In genomic region chr1:191185761-191186385, GRCm38 (mm10) we compare ENCODE assay signal across 8 mouse cellular contexts. TPM values are rescaled to one million over a fixed set of nuclear protein-coding genes. Genes with fewer than 3 reads are reported as not detected.
DNase-seq lines count a peak whose midpoint lies in the region; ATAC-seq and TF ChIP-seq lines count a peak whose summit lies in the region.

No protein-coding gene starts in this region.

- peaks cover 0 to 2% of the 10 kb centered on the region in 2 experiments for H3K36me3 ChIP-seq in CH12.LX (replicated peaks in 1 of 2; ENCODE audit: control insufficient read depth in 1 of 2, insufficient read depth in 1 of 2, low read length in 1 of 2)
- no peaks in the 10 kb centered on the region for H3K36me3 ChIP-seq in limb, embryonic 15.5 days

- peak; percentile 65 for TF ChIP-seq EP300 in CH12.LX (IDR thresholded peaks at IDR 0.05; ENCODE audit: low read length)

- no peak for ATAC-seq in limb, embryonic 15.5 days (ENCODE audit: insufficient number of reproducible peaks, low FRiP score, low TSS enrichment, low read depth)

- intact Hi-C loops in heart, postnatal 14 days (cut with DNase I), result loop anchor here (2.0 kb wide), 1 partner anchor 37 kb away; no protein-coding TSS in a partner anchor

- peak; percentile 37; the same call in 1 of the 2 replicates for TF ChIP-seq POLR2A in CH12.LX (IDR thresholded peaks at IDR 0.05; ENCODE audit: low read depth, low read length)

- peaks cover 19% of the 10 kb centered on the region for H3K9me3 ChIP-seq in CH12.LX (replicated peaks; ENCODE audit: low read length)
- no peaks in the 10 kb centered on the region for H3K9me3 ChIP-seq in limb, embryonic 15.5 days

- dilution Hi-C loops in CH12.LX (cut with MboI; ENCODE audit: extremely low pct_ligation_motif_present, extremely low pct_unique_long_range_greater_than_20kb, low sequenced_read_pairs), result no loop called here

- in situ Hi-C loops in CH12.LX (cut with MboI; ENCODE audit: low pct_ligation_motif_present, low pct_unique_long_range_greater_than_20kb, low sequenced_read_pairs), result loop anchor here (10.0 kb wide), 1 partner anchor 91 kb away; the partner anchor contains the start of gene Batf3

- peak; percentile 87 for DNase-seq in CH12.LX (ENCODE audit: extremely low read depth)
- DNase-seq in embryo, embryonic 9.5 days (ENCODE audit: extremely low spot score), result peak; percentile 56
- peak; percentile 32 to 37 for DNase-seq in heart, postnatal 14 days
- peak; percentile 58 for DNase-seq in neural tube, embryonic 10.5 days (ENCODE audit: extremely low spot score, low spot score)
- no peak for DNase-seq in spleen, postnatal 10 days (ENCODE audit: low spot score in 2 of 2)
- no peak for DNase-seq in cerebellum, adult 8-10 months
- no peak for DNase-seq in frontal cortex, postnatal 25 days (ENCODE audit: low spot score in 2 of 2)

- peak overlapping the region; percentile 85 for H3K27ac ChIP-seq in CH12.LX (ENCODE audit: insufficient read depth, low read depth)
- H3K27ac ChIP-seq in limb, embryonic 15.5 days, result peak overlapping the region; percentile 38; the same call in 1 of the 2 replicates

- H3K4me2 ChIP-seq in CH12.LX (ENCODE audit: insufficient read depth, low read depth, poor library complexity, severe bottlenecking), result peak overlapping the region; percentile 38
- H3K4me2 ChIP-seq in limb, embryonic 15.5 days, result peak overlapping the region; percentile 99

- H3K9ac ChIP-seq in CH12.LX (ENCODE audit: insufficient read depth, low read depth), result 0 out of 2 replicates have a peak overlapping the region, but pooled peaks have one; percentile 4
- no peak overlapping the region for H3K9ac ChIP-seq in limb, embryonic 15.5 days

- H3K79me2 ChIP-seq in CH12.LX (replicated peaks; ENCODE audit: control insufficient read depth, extremely low read depth, insufficient read depth, poor library complexity, severe bottlenecking), result peaks cover 11% of the 10 kb centered on the region

- peaks cover 17 to 58% of the 10 kb centered on the region in 2 experiments for H3K4me1 ChIP-seq in CH12.LX (ENCODE audit: control insufficient read depth in 1 of 2, insufficient read depth in 2 of 2)
- peaks cover 39% of the 10 kb centered on the region for H3K4me1 ChIP-seq in limb, embryonic 15.5 days

- no peak; the same call in 1 of the 2 replicates for TF ChIP-seq RAD21 in CH12.LX (IDR thresholded peaks at IDR 0.05; ENCODE audit: low read depth, low read length)

- under 1% methylated on average over 16 of the region's 16 CpGs for WGBS in limb, embryonic 15.5 days

- H3K4me3 ChIP-seq in CH12.LX (replicated peaks in 1 of 3; ENCODE audit: low read depth in 2 of 3, low read length in 2 of 3, poor library complexity in 1 of 3), result peak overlapping the region in 2 of 3 experiments; percentile 3 to 25
- H3K4me3 ChIP-seq in limb, embryonic 15.5 days, result peak overlapping the region; percentile 63

- no peaks in the 10 kb centered on the region for H3K27me3 ChIP-seq in CH12.LX (replicated peaks)
- peaks cover 67% of the 10 kb centered on the region for H3K27me3 ChIP-seq in limb, embryonic 15.5 days

- no peak for TF ChIP-seq CTCF in CH12.LX (conservative IDR thresholded peaks at IDR 0.05 in 1 of 2, IDR thresholded peaks at IDR 0.05 in 1 of 2; ENCODE audit: low read depth in 2 of 2, low read length in 2 of 2)

TF ChIP-seq in CH12.LX, 34 proteins besides CTCF, POLR2A, EP300 and RAD21:
- TF ChIP-seq TCF12 (IDR thresholded peaks at IDR 0.05; ENCODE audit: low read depth, low read length) (peak; percentile 56; the same call in 1 of the 2 replicates), CHD2 (IDR thresholded peaks at IDR 0.05; ENCODE audit: low read length) (no peak), ZMIZ1 (IDR thresholded peaks at IDR 0.05; ENCODE audit: low read depth, low read length) (no peak), RCOR1 (conservative IDR thresholded peaks at IDR 0.05; ENCODE audit: low read depth, low read length) (peak; percentile 84), JUND (conservative IDR thresholded peaks at IDR 0.05; ENCODE audit: low read depth, low read length) (peak; percentile 40; the same call in 1 of the 2 replicates), MAFK (IDR thresholded peaks at IDR 0.05; ENCODE audit: insufficient replicate concordance, low read length) (peak; percentile 89), POLR2AphosphoS2 (IDR thresholded peaks at IDR 0.05; ENCODE audit: low read depth, low read length) (no peak), IRF4 (IDR thresholded peaks at IDR 0.05; ENCODE audit: low read depth, low read length) (peak; percentile 82), MXI1 (IDR thresholded peaks at IDR 0.05; ENCODE audit: low read depth, low read length) (peak; percentile 65; the same call in 1 of the 2 replicates), TBP (conservative IDR thresholded peaks at IDR 0.05; ENCODE audit: low read depth, low read length) (0 out of 2 replicates have a peak, but pooled peaks have one; percentile 36), SIN3A (IDR thresholded peaks at IDR 0.05; ENCODE audit: low read length) (peak; percentile 81; the same call in 1 of the 2 replicates), ELF1 (IDR thresholded peaks at IDR 0.05; ENCODE audit: low read depth, low read length) (peak; percentile 9; the same call in 1 of the 2 replicates), CHD1 (IDR thresholded peaks at IDR 0.05; ENCODE audit: low read depth, low read length) (peak; percentile 86; the same call in 1 of the 2 replicates), NELFE (IDR thresholded peaks at IDR 0.05; ENCODE audit: low read depth, low read length) (no peak), BHLHE40 (IDR thresholded peaks at IDR 0.05; ENCODE audit: low read depth, low read length) (peak; percentile 62), ETS1 (conservative IDR thresholded peaks at IDR 0.05; ENCODE audit: low read depth, low read length) (peak; percentile 84), MYC (IDR thresholded peaks at IDR 0.05; ENCODE audit: low read depth, low read length) (0 out of 2 replicates have a peak, but pooled peaks have one; percentile 24), MEF2A (IDR thresholded peaks at IDR 0.05; ENCODE audit: borderline replicate concordance, low read depth, low read length) (peak; percentile 85), NRF1 (IDR thresholded peaks at IDR 0.05; ENCODE audit: low read depth, low read length) (peak; percentile 49; the same call in 1 of the 2 replicates), MAX (IDR thresholded peaks at IDR 0.05; ENCODE audit: low read length) (no peak)
TF ChIP-seq in CH12.LX: peak in this region for 15.

RNA-seq across cellular contexts. Expression of gene Fam71a, which starts 21.3 kb away (rescaled TPM):
- total RNA-seq in CH12.LX (2012; rRNA removed), result not detected in 2 replicates
- not detected in 2 replicates for total RNA-seq in CH12.LX (2014; rRNA removed)
- not detected in 2 replicates for polyA plus RNA-seq in CH12.LX (2012; ENCODE audit: insufficient read length, low read depth)
- not detected for total RNA-seq in heart, postnatal 14 days (2021)
- polyA plus RNA-seq in limb, embryonic 15.5 days (2015; fragmentation: Nextera tagmentation; extraction: Ambion mirVana), result not detected in 2 replicates

RNA-seq across cellular contexts. Expression of gene Atf3, which starts 32.0 kb away (rescaled TPM):
- total RNA-seq in CH12.LX (2012; rRNA removed) (13.7 and 32.9 TPM in 2 replicates), CH12.LX (2014; rRNA removed) (39.7 and 41.5 TPM in 2 replicates)
- polyA plus RNA-seq in CH12.LX (2012; ENCODE audit: insufficient read length, low read depth), result 25.1 and 28.9 TPM in 2 replicates
- total RNA-seq in heart, postnatal 14 days (2021), result 1 to 10 TPM; 4.5 to 9.5 TPM
- 8.2 and 11.4 TPM in 2 replicates for polyA plus RNA-seq in limb, embryonic 15.5 days (2015; fragmentation: Nextera tagmentation; extraction: Ambion mirVana)

Comparison
In these comparisons a context has a peak if more than half of its experiments do, and no peak if none do; other contexts are left out.
1. DNase-seq: peak in CH12.LX (single experiment), embryo, embryonic 9.5 days (single experiment), heart, postnatal 14 days (2 of 2) and neural tube, embryonic 10.5 days (single experiment); none in spleen, postnatal 10 days (0 of 2), cerebellum, adult 8-10 months (single experiment) and frontal cortex, postnatal 25 days (0 of 2).